ENCODE assay signal across 10 mouse cellular contexts in the genomic region with DNA sequence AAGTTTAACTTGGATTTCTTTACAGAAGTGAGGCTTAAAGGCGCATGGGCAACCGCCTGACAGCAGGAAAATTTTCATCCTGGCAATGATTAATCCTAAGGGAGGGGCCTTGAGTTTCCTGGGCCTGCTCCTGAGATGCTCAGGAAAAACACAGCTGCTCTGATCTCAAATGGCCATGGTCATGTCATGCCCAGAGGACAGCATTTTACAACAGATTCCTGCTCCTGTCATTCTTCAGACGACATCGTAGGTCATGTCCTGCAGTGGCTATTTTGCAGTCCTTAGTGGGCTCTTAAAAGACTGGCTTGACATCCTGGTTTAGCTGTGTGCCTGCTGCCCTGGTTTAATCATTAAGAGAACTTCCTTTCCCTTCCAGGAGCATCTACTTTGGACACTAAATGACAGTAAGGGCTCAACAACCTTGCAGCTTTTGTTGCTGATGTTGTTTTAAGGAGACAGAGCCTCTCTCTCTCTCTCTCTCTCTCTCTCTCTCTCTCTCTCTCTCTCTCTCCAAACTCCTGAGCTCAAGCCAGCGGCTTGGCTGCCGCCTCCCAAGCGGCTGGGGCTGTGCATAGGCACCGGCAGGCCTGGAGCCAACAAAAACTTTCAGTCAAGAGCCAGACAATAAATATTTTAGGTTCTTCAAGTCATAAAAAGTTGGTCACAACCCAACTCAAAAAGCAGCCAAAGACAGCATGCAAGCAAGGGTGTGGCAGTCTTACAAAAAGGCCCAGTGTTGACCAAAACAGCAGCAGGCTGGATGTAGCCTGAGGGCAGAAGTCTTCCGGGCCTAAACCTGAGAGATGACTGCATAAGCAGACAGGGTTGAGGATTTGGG. TPM values are rescaled to one million over a fixed set of nuclear protein-coding genes. Genes with fewer than 3 reads are reported as not detected.
DNase-seq lines count a peak whose midpoint lies in the region; ATAC-seq and TF ChIP-seq lines count a peak whose summit lies in the region.
"Had no signal": no experiment of that assay in that cellular context is flagged by ENCODE, and none has a peak within 500 bp of the region (broad histone marks: within the 10 kb centered on the region; RNA-seq: fewer than 3 reads in every experiment).

No protein-coding gene starts in this region.

- no peak for TF ChIP-seq CTCF in intestine, postnatal 0 days (IDR thresholded peaks at IDR 0.05; ENCODE audit: low read depth)

- H3K9me3 ChIP-seq in intestine, postnatal 0 days (ENCODE audit: control insufficient read depth), result no peaks in the 10 kb centered on the region
- no peaks in the 10 kb centered on the region for H3K9me3 ChIP-seq in lung, embryonic 15.5 days
- H3K9me3 ChIP-seq in forebrain, embryonic 16.5 days (ENCODE audit: control insufficient read depth, low read length), result no peaks in the 10 kb centered on the region

- ATAC-seq in intestine, postnatal 0 days, result 0 out of 2 replicates have a peak, but pooled peaks have one; percentile 22
- ATAC-seq in lung, embryonic 15.5 days (ENCODE audit: borderline replicate concordance, extremely low read depth, low FRiP score, low TSS enrichment), result peak; percentile 62; the same call in 1 of the 2 replicates
- no peak; the same call in 1 of the 2 replicates for ATAC-seq in forebrain, embryonic 16.5 days

- peaks cover 9% of the 10 kb centered on the region; the same call in 1 of the 2 replicates for H3K36me3 ChIP-seq in intestine, postnatal 0 days (ENCODE audit: control insufficient read depth, insufficient read depth)
- H3K36me3 ChIP-seq in lung, embryonic 15.5 days, result peaks cover 5% of the 10 kb centered on the region; the same call in 1 of the 2 replicates
- peaks cover 26% of the 10 kb centered on the region for H3K36me3 ChIP-seq in forebrain, embryonic 16.5 days (ENCODE audit: control insufficient read depth, insufficient read depth)

- H3K27ac ChIP-seq in intestine, postnatal 0 days (ENCODE audit: low read depth, low read length), result no peak overlapping the region
- H3K27ac ChIP-seq in lung, embryonic 15.5 days, result peak overlapping the region; percentile 57
- H3K27ac ChIP-seq in forebrain, embryonic 16.5 days (ENCODE audit: low read length), result no peak overlapping the region

- H3K9ac ChIP-seq in intestine, postnatal 0 days (ENCODE audit: low read depth, low read length), result no peak overlapping the region
- H3K9ac ChIP-seq in lung, embryonic 15.5 days, result no peak overlapping the region
- no peak overlapping the region for H3K9ac ChIP-seq in forebrain, embryonic 16.5 days (replicated peaks; ENCODE audit: low read depth, low read length)

- H3K4me2 ChIP-seq in intestine, postnatal 0 days (replicated peaks; ENCODE audit: low read depth), result no peak overlapping the region
- H3K4me2 ChIP-seq in lung, embryonic 15.5 days, result no peak overlapping the region
- H3K4me2 ChIP-seq in forebrain, embryonic 16.5 days (ENCODE audit: low read length), result no peak overlapping the region

- WGBS in intestine, postnatal 0 days, result 24% methylated on average over 9 of the region's 9 CpGs
- WGBS in lung, embryonic 15.5 days, result 36% methylated on average over 9 of the region's 9 CpGs
- 69% methylated on average over 9 of the region's 9 CpGs for WGBS in forebrain, embryonic 16.5 days

- no peaks in the 10 kb centered on the region for H3K27me3 ChIP-seq in intestine, postnatal 0 days (replicated peaks; ENCODE audit: control insufficient read depth, insufficient read depth, low read length)
- no peaks in the 10 kb centered on the region for H3K27me3 ChIP-seq in lung, embryonic 15.5 days
- H3K27me3 ChIP-seq in forebrain, embryonic 16.5 days (replicated peaks; ENCODE audit: control insufficient read depth, insufficient read depth, low read length), result no peaks in the 10 kb centered on the region

- H3K4me3 ChIP-seq in intestine, postnatal 0 days (ENCODE audit: low read depth, low read length), result no peak overlapping the region
- H3K4me3 ChIP-seq in lung, embryonic 15.5 days, result no peak overlapping the region
- H3K4me3 ChIP-seq in forebrain, embryonic 16.5 days (replicated peaks; ENCODE audit: low read length), result no peak overlapping the region

- DNase-seq in adrenal gland, adult 2 months, result peak; percentile 60
- DNase-seq in adrenal gland, adult 18-20 months (ENCODE audit: low spot score in 2 of 2), result no peak
- peak; percentile 92 for DNase-seq in fat pad, adult 2 months (ENCODE audit: extremely low read depth, low read depth, low spot score)
- no peak for DNase-seq in thymus, postnatal 14 days
- DNase-seq in right cerebral cortex, postnatal 10 days (ENCODE audit: low spot score in 2 of 2), result no peak

- no peaks in the 10 kb centered on the region; the same call in 1 of the 2 replicates for H3K4me1 ChIP-seq in intestine, postnatal 0 days (replicated peaks; ENCODE audit: control insufficient read depth, insufficient read depth, low read length)
- peaks cover 33% of the 10 kb centered on the region for H3K4me1 ChIP-seq in lung, embryonic 15.5 days
- H3K4me1 ChIP-seq in forebrain, embryonic 16.5 days (replicated peaks; ENCODE audit: control insufficient read depth, insufficient read depth, low read length), result 0 out of 2 replicates have a peak, but pooled peaks cover 2% of the 10 kb centered on the region

RNA-seq across cellular contexts. Expression of a gene that starts 20.0 kb away (rescaled TPM):
- 1 to 10 TPM; 2.0 to 2.4 TPM for total RNA-seq in adrenal gland, adult 2 months (2021)
- polyA plus RNA-seq in adrenal gland, adult 2 months (2012; rRNA removed), result 0.12 and 0.32 TPM in 2 replicates
- total RNA-seq in adrenal gland, adult 18-20 months (2021), result 1 to 10 TPM in 1 of 2 experiments, under 1 TPM in 1; 0.86 to 2.0 TPM
- polyA plus RNA-seq in intestine, postnatal 0 days (2015; fragmentation: Nextera tagmentation; extraction: Ambion mirVana), result 0.26 and 0.37 TPM in 2 replicates
- polyA plus RNA-seq in lung, embryonic 15.5 days (2015; fragmentation: Nextera tagmentation; extraction: Ambion mirVana), result 3.2 and 5.9 TPM in 2 replicates
- polyA plus RNA-seq in forebrain, embryonic 16.5 days (2015; fragmentation: Nextera tagmentation; extraction: Ambion mirVana), result 0.09 and 0.27 TPM in 2 replicates
- total RNA-seq: neutrophil, adult 5-6 weeks had no signal
- polyA plus RNA-seq: embryonic facial prominence, embryonic 11.5 days had no signal

RNA-seq across cellular contexts. Expression of a gene that starts 35.3 kb away (rescaled TPM):
- total RNA-seq in adrenal gland, adult 2 months (2021), result not detected
- polyA plus RNA-seq in adrenal gland, adult 2 months (2012; rRNA removed), result not detected in 2 replicates
- not detected for total RNA-seq in adrenal gland, adult 18-20 months (2021)
- polyA plus RNA-seq in intestine, postnatal 0 days (2015; fragmentation: Nextera tagmentation; extraction: Ambion mirVana), result not detected in 2 replicates
- 49.7 and 58.9 TPM in 2 replicates for polyA plus RNA-seq in lung, embryonic 15.5 days (2015; fragmentation: Nextera tagmentation; extraction: Ambion mirVana)
- not detected in 2 replicates for polyA plus RNA-seq in forebrain, embryonic 16.5 days (2015; fragmentation: Nextera tagmentation; extraction: Ambion mirVana)
- total RNA-seq: neutrophil, adult 5-6 weeks had no signal
- polyA plus RNA-seq: embryonic facial prominence, embryonic 11.5 days had no signal

Comparison
In these comparisons a context has a peak if more than half of its experiments do, and no peak if none do; other contexts are left out.
1. DNase-seq: peak in adrenal gland, adult 2 months (single experiment) and fat pad, adult 2 months (single experiment); none in adrenal gland, adult 18-20 months (0 of 2), thymus, postnatal 14 days (single experiment) and right cerebral cortex, postnatal 10 days (0 of 2).
2. RNA of a gene that starts 35.3 kb away (polyA plus RNA-seq): 49.7 to 58.9 TPM in lung, embryonic 15.5 days; not detected in forebrain, embryonic 16.5 days, not detected in intestine, postnatal 0 days and not detected in adrenal gland, adult 2 months; every median in the first group is over 10 times any median in the second.